9 mouse cellular contexts compared by ENCODE assay signal in the genomic region with DNA sequence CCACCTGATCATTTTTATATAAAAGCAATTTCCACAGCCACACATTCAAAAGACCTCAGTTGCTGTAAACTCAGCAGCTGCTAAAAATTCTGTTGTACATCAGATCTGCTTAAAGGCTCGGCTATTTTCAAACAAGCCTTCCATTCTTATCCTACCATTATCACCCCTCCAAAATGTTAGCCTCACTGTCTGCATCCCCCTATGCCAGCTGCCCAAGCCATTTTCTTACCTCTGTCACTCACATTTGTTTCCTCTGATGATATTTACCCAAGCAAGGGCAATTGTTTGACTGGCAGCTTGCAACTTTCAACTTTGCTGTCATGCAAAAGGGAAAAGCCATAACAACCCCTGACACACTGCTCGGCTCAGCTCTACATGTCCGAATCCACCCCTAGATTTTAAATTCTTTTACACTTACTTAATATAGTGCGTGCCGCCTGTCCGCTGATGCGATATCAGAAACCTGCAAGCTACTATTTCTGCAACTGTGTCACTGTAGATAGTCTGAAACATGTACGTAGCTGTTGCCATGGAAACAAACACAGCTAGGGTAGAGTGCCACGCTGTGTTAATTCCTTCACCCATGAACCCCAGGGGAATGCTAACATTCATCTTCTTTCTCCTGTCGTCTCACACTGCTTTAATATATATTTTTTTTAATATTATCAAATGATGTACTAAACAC.
DNase-seq lines count a peak whose midpoint lies in the region; ATAC-seq lines count a peak whose summit lies in the region.
"Had no signal": no experiment of that assay in that cellular context is flagged by ENCODE, and none has a peak within 500 bp of the region (broad histone marks: within the 10 kb centered on the region; RNA-seq: fewer than 3 reads in every experiment).

No protein-coding gene starts in this region.

- DNase-seq in left cerebral cortex, postnatal 14 days (ENCODE audit: low spot score in 2 of 2) = peak; percentile 26 to 28
- DNase-seq in left cerebral cortex, postnatal 4 days = no peak
- DNase-seq in kidney, adult 18-20 months = no peak
- DNase-seq in MN1 (ENCODE audit: low spot score) = no peak
- DNase-seq: thymus, postnatal 36 days had no signal

- WGBS in intestine, embryonic 16.5 days = 60% methylated on average over 10 of the region's 10 CpGs

- no peak overlapping the region for H3K27ac ChIP-seq in intestine, embryonic 16.5 days (ENCODE audit: low read length)
- H3K27ac ChIP-seq: macrophage had no signal

- intact Hi-C loops in left cerebral cortex, postnatal 14 days (cut with DNase I) = no loop called here
- intact Hi-C loops in left cerebral cortex, postnatal 4 days (cut with DNase I) = no loop called here

- no peak overlapping the region for H3K4me3 ChIP-seq in intestine, embryonic 16.5 days (ENCODE audit: low read length)

- peaks cover 9% of the 10 kb centered on the region for H3K4me1 ChIP-seq in intestine, embryonic 16.5 days (ENCODE audit: control insufficient read depth, insufficient read depth, low read length)

- ATAC-seq in erythroblast, adult 5-6 weeks (replicated peaks; ENCODE audit: low FRiP score, poor library complexity, severe bottlenecking) = peak; percentile 88
- 0 out of 2 replicates have a peak, but pooled peaks have one; percentile 33 for ATAC-seq in intestine, embryonic 16.5 days
- ATAC-seq in neutrophil, adult 5-6 weeks (ENCODE audit: extremely low read depth, insufficient number of reproducible peaks, low FRiP score, poor library complexity, severe bottlenecking) = peak; percentile 74

- no peaks in the 10 kb centered on the region for H3K36me3 ChIP-seq in intestine, embryonic 16.5 days (ENCODE audit: control insufficient read depth, insufficient read depth, low read length)

- H3K27me3 ChIP-seq in intestine, embryonic 16.5 days (replicated peaks; ENCODE audit: control insufficient read depth, insufficient read depth, low read length) = no peaks in the 10 kb centered on the region

- H3K9me3 ChIP-seq in intestine, embryonic 16.5 days (ENCODE audit: control insufficient read depth, low read length) = no peaks in the 10 kb centered on the region

- no peak overlapping the region for H3K4me2 ChIP-seq in intestine, embryonic 16.5 days (ENCODE audit: low read depth, low read length)

- H3K9ac ChIP-seq in intestine, embryonic 16.5 days (ENCODE audit: low read depth, low read length) = no peak overlapping the region

Comparison
In these comparisons a context has a peak if more than half of its experiments do, and no peak if none do; other contexts are left out.
1. DNase-seq: peak in left cerebral cortex, postnatal 14 days (2 of 2); none in left cerebral cortex, postnatal 4 days (single experiment), kidney, adult 18-20 months (single experiment) and MN1 (single experiment).
2. ATAC-seq: peak in every context shown above with its lines; median percentile 88 in erythroblast, adult 5-6 weeks; 74 in neutrophil, adult 5-6 weeks; 33 in intestine, embryonic 16.5 days.